Mouse (Mus musculus) bone marrow macrophage, adult 2 months (primary cell): ENCODE measurements around the gene Atp2a3. TPM values are rescaled to one million over a fixed set of nuclear protein-coding genes. Genes with fewer than 3 reads are reported as not detected.

Source experiments
- H3K27ac ChIP-seq: 2 replicates; pipeline ENCODE4 v1.5.1; 2012; ENCODE audit warnings: low read depth, low read length; ENCODE audit not compliant: insufficient read depth
- H3K4me1 ChIP-seq: 2 replicates; pipeline ENCODE4 v1.6.1; 2012; ENCODE audit warnings: low read length; ENCODE audit not compliant: control insufficient read depth, insufficient read depth
- H3K4me3 ChIP-seq: 2 replicates; pipeline ENCODE4 v1.5.1; 2012; ENCODE audit warnings: mild to moderate bottlenecking, low read length, moderate library complexity; ENCODE audit not compliant: insufficient read depth
- CTCF ChIP-seq: IDR thresholded peaks from 2 replicates; pipeline ENCODE4 v1.5.1; 2012; ENCODE audit warnings: low read depth, mild to moderate bottlenecking, low read length, moderate library complexity
- POLR2A ChIP-seq: IDR thresholded peaks from 2 replicates; pipeline ENCODE4 v1.6.1; 2012; ENCODE audit warnings: mild to moderate bottlenecking, low read depth, low read length, borderline replicate concordance
- polyA plus RNA-seq: library from polyadenylated mRNA; stranded (reverse); fragments of >200 nt; gene quantifications from 2 replicates; pipeline ENCODE4 v1.2.4, GENCODE M21; 2012; ENCODE audit not compliant: missing spikeins, insufficient read depth, insufficient read length

Atp2a3 gene
- polyA plus RNA-seq, 1 experiment, result 6.7 TPM

DNA sequence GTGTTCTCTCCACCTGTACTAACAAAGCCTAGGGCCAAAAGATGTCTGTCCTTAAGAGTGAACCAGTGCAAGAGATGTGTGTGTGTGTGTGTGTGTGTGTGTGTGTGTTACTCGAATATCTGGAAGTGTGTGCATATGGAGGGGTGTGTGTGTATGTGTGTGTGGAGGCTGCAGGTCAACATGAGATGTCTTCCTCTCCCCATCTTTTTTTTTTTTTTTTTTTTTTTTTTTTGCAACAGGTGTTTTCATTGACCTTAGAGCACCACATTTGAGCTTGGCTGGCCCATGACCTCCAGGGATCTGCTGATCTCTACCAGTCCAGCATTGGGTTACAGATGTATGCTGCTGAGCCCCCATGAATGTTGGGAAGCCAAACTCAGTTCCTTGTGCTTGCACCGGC, 35.8 kb downstream of the Atp2a3 start:
- H3K4me3 ChIP-seq, result no peak overlapping the region
- H3K4me1 ChIP-seq, result peaks cover 10% of the 10 kb centered on the region
- no peak overlapping the region for H3K27ac ChIP-seq
- TF ChIP-seq CTCF, result no peak
- TF ChIP-seq POLR2A, result no peak

DNA sequence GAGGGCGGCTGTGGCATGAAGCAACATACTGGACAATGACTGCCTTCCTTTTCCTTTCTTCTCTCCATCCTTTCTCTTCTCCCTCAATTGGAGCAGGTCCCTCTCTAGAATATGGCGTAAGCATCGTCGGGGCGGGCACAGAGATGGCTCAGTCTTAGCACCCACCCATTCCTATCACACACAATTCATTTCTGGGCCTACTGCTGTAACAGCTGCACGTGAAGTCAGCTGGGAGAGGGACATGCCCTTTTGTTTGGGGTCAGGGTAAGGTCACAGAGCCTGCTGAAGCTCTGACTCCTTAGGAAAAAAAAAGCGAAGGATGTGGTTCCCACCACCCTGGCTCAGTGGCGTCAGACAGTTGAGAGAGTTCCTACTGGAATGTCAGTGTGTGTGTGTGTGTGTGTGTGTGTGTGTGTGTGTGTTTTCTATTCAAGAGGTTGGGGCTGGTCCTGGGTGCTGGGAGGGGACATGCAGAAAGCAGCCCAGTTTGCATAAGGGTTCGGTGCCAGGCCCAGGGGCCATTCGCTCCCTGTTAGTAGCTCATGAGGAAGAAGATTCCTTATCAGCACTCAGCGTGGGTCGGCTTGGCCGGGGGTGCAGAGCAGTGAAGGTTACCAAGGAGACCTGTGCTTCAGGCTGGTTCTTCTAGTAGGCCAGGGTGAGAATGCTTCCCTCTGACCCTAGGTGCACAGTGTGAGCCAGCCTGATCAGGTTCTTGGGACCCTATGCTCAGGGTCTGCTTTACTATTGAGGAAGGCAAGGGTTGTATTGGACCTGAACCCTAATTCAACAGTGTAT, 36.8 kb downstream of the Atp2a3 start:
- Histone ChIP-seq H3K27ac (no peak overlapping the region), H3K4me1 (peaks cover 10% of the 10 kb centered on the region), H3K4me3 (no peak overlapping the region)
- no peak for TF ChIP-seq POLR2A
- no peak for TF ChIP-seq CTCF

DNA sequence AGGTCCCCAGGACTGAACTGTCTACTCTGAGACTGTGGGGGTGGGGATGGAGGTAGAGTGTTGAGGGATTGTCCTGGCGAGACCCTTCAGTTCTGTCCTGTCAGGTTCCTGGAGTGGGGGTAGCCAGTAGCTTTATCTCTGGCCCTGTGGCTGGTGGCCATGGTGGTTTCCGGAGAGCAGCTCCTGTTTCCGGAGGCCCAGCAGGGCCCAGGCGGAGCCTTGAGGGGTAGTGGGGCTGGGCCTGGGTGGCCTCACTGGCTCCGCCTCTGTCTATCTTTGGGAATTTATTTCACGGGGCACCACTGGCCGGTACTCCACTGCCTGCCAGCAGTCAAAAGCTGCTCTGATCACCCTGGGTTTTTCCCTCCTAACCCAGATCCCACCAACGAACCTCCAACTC, 37.8 kb downstream of the Atp2a3 start, which contains the start of gene P2rx1:
TSS of gene P2rx1 (plus strand) at position 333 of the 400 bp plus-strand sequence.
- H3K4me1 ChIP-seq, result peaks cover 10% of the 10 kb centered on the region
- TF ChIP-seq POLR2A (no peak), CTCF (no peak)
- no peak within 1 kb of the TSS for H3K27ac ChIP-seq
- no peak within 1 kb of the TSS for H3K4me3 ChIP-seq

DNA sequence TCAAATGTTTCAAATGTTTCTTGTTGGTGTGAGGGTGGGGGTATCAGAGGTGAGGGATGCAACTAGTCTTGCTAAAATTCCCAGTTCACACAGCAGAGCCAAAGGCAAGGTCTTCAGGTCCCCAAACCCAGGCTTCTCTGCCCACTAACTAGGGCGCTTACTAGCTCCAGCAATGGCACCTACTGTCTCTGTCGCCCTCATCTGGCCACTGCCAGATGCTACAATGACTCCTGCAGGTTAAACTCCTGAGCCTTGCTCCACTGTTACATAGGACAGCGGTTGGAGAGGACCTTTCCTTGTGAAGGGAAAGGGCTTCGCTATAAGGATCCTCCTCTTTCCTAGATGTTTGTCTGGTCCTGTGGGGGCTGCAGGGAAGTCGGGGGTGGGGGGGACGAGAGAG, 40.1 kb downstream of the Atp2a3 start:
- Histone ChIP-seq H3K4me1 (peaks cover 10% of the 10 kb centered on the region), H3K4me3 (no peak overlapping the region), H3K27ac (no peak overlapping the region)
- TF ChIP-seq POLR2A (no peak), CTCF (peak; percentile 78)

DNA sequence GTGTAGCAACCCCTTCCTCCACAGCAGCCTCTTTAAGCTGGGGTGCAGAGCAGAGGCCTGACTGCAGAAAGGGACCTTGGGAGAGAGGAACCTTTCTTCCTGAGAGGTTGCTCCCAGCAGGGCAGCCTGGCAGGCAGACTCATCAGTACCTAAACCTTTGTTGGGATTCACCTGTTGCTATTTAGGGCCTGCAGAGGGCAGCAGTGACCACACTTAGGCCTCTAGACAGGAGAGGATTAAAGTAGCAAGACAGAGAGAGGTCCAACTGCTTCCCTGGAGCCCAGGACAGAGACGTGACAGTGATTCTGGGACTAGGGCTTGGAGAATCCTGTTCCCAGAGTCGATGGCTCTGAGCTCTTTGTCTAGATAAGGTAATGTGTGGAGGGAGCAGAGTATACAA, 45.4 kb downstream of the Atp2a3 start:
- no peak overlapping the region for H3K4me3 ChIP-seq
- TF ChIP-seq CTCF (peak; percentile 56), POLR2A (no peak)
- no peaks in the 10 kb centered on the region for H3K4me1 ChIP-seq
- no peak overlapping the region for H3K27ac ChIP-seq

DNA sequence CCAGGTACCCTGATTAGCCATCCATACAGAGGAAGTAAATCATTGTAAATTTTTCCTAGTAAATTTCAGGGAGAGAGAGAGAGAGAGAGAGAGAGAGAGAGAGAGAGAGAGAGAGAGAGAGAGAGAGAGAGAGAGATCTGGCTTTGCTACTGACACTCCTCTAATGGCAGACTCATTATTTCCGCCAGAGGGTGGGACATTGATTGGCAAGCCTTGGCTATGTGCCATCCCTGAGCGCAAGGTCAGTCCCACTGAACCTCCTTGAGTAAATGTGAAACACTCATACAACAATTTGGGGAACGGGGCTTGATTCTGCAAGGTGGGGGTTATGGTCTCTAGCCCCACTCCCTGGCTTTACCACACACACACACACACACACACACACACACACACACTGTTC, 46.1 kb downstream of the Atp2a3 start:
- Histone ChIP-seq H3K27ac (no peak overlapping the region), H3K4me3 (no peak overlapping the region), H3K4me1 (no peaks in the 10 kb centered on the region)
- TF ChIP-seq POLR2A (no peak), CTCF (no peak)

DNA sequence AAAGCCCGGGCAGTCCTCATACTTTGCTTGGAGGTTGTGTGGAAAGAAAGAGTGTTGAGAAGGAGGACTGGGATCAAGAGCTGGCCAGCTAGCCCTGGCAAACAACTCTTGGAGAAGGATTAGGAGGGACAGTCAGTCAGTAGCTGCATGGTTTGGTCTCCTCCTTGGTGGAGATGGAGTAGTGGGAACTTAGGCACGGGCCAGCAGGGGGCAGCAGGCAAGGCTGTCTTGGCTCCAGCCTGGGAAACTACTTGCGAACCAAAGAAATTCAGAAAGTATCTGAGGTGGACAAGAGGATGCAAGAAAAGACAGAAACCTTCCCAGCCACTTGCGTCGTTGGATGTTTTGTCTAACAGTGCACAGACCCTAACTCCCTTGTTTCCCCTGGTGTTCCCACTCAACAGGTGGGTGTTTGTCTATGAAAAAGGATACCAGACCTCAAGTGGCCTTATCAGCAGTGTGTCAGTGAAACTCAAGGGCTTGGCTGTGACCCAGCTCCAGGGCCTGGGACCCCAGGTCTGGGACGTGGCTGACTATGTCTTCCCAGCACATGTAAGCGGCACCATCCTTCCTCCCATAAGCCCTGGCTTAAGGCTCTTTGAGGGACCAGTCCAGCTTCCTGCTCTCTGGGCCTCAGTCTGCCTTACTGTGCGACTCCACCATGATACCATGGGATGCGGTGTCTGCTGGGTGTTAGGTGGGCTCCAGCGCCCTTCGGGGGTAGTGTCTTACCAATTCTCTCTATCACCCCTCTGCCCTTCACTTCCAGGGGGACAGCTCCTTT, 46.9 kb downstream of the Atp2a3 start:
- no peaks in the 10 kb centered on the region for H3K4me1 ChIP-seq
- H3K27ac ChIP-seq, result no peak overlapping the region
- H3K4me3 ChIP-seq, result no peak overlapping the region
- TF ChIP-seq POLR2A, result no peak
- peak; percentile 87 for TF ChIP-seq CTCF

DNA sequence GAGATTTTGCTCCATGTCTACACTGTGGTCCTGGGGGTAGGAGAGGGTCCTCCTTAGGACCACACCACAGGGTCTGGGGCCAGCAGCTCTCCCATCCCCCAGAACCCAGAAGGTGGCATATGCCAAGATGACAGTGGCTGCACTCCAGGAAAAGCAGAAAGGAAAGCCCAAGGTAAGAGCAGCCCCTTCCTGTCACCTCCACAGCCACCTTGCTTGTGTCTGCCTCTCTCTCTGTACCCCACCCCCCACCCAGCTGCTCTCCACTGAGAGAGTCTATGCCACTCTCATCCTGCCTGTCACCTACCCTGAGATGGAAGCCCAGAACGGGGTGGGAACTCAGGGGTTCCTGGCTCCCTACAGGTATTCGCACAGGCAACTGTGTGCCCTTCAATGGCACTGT, 47.9 kb downstream of the Atp2a3 start:
- Histone ChIP-seq H3K27ac (no peak overlapping the region), H3K4me1 (no peaks in the 10 kb centered on the region), H3K4me3 (no peak overlapping the region)
- TF ChIP-seq POLR2A (no peak), CTCF (no peak)

DNA sequence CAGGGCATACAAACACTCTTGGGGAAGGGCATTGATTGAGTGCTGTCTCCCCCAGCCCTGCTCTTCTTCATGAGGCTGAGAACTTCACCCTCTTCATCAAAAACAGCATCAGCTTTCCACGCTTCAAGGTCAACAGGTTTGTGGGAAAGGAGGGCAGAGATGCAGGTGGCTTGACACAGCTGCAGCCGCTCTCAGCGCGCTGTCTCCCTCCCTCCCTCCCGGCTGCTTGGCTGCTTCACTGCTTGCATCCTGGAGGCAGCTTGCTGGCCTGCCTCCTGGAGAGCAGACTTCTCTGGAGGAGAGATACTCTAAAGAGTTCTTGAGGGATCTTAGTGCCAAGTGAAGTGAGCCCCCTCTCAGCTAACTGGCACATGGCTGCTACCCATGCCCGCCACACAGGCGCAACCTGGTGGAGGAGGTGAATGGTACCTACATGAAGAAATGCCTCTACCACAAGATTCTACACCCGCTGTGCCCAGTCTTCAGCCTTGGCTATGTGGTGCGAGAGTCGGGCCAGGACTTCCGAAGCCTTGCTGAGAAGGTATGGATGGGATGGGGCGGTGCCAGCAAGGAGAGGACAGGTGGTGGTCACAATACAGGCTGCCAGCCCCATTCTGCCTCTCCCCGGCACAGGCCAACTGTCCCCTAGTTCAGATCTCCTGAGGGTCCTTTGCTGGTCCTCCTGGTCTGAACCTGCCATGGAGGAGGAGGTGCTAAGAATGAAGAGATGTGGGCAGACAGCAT, 48.7 kb downstream of the Atp2a3 start:
- TF ChIP-seq POLR2A, result no peak
- no peak for TF ChIP-seq CTCF
- no peak overlapping the region for H3K27ac ChIP-seq
- no peak overlapping the region for H3K4me3 ChIP-seq
- H3K4me1 ChIP-seq, result no peaks in the 10 kb centered on the region
